Mouse (Mus musculus): ENCODE data around the gene Kiss1r.

Kiss1r gene

DNA sequence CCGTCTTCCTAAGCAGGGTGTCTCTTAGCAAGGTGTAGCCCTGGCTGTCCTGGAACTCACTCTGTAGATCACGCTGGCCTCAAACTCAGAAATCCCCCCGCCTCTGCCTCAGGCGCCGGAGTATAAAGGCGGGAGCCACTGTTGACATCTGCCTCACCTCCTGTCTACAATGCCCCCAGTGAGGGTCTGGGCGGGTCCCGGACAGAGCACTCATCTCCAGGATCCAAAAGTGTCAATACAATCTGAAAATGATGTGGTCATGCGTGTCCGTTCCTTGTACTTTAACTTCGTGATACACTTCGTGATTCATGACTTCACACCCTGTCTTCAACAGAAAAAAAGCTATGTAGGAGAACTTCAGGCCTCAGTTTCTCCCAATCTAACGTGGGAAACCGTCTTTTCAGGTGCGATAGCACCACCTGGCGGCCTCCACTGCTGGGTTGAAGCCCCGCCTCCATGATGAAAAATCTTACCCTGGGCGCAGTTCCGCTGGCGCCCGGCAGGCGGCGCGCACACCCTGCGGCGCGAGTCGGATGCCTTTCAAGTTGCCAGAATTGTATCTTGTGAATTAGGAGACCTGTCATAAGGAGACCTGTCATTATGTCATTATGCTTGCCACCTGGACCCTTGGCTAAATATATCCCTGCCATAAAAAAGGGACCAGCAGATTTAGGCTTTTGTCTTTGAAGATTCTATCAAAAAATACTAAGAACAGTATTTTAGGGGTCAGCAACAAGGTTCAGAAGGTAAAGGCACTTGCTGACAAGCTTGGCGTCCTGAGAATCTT is 8.4 kb downstream of the Kiss1r start:
- 9% methylated on average over 29 of the region's 29 CpGs for WGBS

DNA sequence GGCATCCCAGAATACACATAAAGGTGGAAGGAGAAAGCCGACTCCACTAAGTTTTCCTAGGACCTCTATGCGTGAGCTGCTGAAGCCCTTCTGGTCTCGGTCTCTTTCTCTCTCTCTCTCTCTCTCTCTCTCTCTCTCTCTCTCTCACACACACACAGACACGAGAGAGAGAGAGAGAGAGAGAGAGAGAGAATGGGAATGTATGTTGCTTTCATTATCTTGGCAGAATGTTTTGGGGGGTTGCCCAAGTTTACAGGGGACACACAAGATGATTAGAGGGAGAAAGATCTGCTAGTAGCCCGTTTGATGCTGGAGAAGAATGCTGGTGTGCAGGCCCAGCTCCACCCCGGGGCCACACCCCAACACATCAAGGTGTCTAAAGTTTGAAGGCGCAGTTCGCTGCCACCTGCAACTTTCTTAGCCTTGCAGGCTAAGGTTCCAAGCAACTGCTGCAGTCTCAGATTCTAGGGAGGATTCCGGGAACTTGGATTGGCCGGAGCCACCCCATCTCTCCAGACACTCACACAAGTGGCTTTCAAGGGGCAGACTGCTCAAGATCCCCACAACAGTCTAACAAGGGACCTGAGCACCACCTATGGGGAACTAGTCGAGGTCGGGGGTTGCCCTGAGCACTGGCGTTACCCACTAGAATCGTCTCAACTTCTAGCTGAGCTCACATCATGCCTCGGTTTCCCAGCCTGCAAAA is 9.2 kb downstream of the Kiss1r start:
- 5% methylated on average over 15 of the region's 15 CpGs for WGBS

DNA sequence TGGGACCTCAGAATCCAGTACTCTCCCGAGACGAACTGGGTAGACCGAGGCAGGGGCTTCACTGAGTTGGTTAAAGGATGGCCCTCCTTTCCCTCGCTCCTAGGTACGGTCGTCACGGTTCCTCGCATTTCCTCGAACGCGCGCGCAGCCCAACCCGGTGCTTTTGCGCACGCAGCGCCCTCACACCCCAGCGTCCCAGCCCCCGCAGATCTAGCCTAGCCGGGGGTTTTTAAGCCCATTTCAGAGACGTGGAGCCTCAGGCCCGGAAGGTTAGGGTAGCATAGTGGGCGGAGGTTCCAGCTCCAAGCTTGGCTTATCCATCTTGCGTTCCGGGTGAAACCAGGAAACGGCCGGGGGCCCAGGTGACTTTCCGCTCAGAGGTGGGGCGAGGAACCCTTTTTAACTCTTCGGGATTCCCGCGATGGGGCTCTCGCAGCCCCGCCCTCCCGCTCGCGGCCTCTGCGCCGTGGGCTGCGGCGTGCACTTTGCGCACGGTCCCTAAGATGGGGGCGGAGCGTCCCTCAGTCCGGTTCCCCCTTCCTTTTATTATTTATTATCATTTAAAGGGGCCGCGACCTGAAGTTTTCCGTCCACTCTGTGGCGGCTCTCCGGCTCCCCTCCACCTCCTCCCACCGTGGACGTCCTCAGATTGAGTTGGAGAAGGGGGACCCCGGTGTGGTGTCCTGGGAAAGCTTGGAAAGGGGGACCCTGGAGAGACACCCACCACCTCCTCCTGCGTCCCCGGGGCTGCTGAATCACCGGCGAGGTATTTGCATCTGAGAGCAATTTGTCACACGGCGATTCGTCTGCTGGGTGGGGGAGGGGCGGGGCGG is 9.9 kb downstream of the Kiss1r start, which contains the start of gene Arid3a:
Gene Arid3a (plus strand): TSS at position 553 of the 833 bp plus-strand sequence.
- WGBS = under 1% methylated on average over 63 of the region's 63 CpGs

DNA sequence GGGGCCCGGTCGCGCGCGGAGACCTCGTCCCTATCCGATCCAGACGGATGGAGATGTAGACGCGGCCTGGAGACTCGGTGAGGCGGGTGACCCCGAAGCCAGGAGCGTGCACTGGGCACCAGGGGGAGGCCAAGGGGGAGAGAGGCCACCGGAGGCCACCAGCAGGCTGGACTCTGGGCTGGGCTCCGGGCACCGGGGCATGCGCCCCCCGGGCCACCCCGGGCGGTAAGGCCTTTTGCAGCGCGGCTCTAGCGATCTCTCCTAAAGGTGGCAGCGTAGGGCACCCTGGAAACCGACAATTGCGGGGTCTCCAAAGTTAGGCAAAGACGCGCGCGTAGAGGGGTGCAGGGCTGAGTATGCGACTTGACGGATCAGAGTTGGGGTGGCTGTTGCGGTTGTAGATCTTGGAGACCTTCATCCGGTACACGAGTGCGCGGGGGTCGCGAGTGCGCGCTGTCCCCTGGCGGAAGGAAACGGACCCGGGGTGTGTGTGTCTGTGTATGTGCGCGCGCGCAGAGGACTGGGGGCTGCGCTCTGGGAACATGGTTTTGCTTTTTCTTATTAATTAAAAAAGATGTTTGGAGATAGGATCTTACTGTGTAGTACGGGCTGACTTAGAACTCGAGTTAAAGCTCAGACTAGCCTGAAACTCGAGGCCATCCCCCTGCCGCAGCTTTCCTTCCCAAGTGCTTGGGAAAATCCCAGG is 10.7 kb downstream of the Kiss1r start:
- WGBS = under 1% methylated on average over 54 of the region's 54 CpGs

DNA sequence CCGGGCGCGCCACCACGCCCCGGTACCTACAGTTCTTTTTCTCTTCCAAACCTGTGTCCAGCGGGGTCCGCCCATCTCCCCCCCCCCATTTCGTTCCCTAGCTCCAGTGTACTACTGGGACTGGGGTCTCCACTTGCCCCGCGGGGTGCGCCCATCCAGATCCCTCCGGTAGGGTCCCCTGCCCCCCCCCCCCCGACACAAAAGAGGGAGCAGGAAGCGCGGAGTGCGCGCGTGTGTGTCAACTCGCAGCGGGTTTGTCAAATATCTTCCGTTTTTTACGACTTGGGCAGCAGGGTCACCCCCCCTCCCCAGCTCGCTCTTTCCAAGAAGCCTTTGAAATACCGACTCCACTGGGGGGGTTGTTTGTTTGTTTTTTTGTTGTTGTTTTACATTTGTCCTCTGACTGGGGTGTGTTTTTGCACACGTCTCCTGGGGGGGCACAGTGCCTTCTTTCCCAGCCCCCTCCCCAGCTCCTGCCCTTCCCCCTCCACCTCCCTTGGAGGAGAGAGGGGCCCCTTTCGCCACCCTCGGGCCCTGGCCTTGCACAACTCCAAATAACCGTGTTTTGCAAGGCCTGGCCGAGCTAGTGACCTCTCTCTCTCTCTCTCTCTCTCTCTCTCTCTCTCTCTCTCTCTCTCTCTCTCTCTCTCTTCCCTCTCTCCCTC is 11.4 kb downstream of the Kiss1r start:
- WGBS = 3% methylated on average over 29 of the region's 29 CpGs

DNA sequence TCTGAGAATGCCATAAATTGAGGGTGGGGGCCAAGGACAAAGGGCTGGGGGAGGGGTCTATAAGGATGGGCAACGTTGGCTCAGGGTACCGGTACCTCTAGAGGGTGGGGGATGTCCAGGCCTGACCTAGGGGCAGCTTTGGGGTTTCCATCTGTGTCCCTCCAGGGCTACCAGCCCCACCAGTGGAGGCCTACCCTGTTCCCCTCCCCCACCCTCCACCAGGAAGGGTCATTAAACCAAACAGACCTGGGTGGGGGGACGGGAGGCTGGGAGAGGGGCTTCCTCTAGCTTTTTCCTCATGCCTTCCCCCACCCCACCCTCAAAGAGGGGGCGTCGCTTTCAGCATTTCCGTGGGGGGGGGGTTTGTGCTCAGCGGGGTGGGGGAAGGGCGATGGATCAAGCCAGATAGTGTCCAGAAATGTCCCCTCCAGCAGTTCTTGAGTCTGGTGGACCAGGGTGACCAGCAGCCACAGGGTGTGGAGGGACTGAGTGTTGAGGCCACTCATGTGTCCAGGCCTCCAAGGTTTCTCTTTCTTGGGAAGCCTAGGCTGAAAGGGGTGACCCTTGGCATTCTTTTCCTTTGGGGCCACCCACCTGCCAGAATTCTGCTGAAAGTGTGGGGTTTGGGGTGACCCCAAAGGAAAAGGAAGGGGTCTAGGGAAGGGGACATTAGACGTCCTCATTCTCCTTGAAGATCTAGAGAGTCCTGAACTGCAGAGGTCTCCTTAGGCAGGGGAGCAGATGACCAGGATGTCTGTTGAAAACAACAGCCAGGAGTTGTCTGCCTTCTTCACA is 12.3 kb downstream of the Kiss1r start:
- 41% methylated on average over 9 of the region's 9 CpGs for WGBS

DNA sequence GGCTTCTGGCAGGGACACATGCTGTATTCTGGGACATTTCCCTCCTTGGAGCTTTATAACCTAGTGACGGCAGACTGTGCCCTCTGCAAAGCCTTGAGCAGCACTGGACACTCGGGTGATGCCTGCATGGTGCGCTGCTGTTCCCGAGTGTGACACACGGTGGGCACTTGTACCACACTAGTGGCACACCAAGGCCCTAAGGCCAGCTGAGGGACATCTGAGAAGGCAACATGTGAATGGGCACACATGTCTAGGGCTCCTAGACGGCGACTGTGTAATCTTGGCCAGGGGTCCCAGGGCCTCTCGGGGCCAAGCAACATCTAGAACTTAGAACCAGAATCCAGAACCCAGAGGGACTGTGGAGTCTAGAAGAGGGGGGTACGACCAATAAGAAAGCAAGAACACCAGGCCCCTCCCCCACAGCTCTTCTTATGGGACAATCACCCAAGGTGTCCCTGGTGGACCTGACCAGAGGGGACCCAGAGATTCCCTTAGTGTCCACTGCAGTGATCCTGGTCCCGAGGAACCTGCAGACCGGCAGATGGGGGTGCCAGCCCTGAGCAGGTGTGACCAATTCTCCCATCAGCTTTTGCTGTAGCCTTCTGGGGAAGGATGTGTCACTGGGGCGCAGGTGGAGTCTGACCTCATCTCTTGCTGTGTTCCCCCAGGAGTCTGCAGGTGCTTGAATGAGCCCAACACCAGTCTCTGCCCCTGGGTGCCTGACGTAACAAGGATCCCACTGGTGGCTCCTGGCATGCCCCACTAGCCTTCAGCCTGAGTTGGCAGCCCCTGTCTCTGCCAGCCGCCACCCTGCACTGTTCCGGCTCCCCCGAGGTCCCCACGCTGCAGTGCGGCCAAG is 13.4 kb downstream of the Kiss1r start:
- 88% methylated on average over 18 of the region's 18 CpGs for WGBS

DNA sequence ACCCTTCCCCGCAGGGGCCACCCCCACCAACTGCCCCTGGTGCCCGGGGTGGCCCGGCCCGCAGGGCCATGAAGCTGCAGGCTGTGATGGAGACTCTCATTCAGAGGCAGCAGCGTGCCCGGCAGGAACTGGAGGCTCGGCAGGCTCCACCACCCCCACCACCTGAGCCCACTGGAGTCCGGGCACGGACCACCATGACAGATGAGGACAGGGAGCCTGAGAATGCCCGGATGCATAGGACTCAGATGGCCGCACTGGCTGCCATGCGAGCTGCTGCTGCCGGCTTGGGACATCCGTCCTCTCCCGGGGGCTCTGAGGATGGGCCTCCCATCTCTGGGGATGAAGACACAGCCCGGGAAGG is 14.0 kb downstream of the Kiss1r start:
- 88% methylated on average over 16 of the region's 16 CpGs for WGBS

DNA sequence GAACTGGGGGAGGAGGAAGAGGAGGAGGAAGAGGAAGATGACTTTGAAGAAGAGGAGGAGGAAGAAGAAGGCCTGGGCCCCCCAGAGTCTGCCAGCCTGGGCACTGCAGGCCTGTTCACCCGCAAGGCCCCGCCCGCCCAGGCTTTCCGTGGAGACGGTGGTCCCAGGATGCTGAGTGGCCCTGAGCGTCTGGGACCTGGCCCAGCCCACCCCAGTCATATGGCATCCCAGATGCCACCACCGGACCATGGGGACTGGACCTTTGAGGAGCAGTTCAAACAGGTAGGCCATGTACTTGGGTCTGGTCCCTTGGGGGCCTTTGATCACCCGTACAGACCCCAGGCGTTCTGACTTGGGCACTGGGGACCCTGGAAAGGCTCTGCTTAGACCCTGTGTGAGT is 15.0 kb downstream of the Kiss1r start:
- 85% methylated on average over 9 of the region's 9 CpGs for WGBS

DNA sequence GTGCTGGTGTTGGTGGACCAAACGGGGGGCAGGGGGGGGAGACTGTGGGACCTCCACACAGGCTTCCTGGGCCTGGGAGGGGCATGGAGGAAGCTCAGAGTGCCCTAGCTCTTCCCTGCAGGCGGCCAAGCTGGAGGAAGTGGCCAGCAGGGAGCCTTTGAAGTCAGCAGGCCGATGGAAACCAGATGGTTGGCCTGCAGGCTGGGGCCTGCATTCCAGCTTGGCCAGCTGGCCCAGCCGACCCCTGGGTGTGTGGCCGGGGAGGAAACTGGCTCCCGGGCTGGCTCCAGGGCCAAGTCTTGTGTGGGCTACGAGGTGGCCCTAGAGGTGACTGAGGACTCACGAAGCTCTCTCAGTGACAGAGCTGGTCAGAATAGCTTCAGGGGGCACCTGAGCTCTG is 16.0 kb downstream of the Kiss1r start:
- WGBS = 49% methylated on average over 8 of the region's 8 CpGs

DNA sequence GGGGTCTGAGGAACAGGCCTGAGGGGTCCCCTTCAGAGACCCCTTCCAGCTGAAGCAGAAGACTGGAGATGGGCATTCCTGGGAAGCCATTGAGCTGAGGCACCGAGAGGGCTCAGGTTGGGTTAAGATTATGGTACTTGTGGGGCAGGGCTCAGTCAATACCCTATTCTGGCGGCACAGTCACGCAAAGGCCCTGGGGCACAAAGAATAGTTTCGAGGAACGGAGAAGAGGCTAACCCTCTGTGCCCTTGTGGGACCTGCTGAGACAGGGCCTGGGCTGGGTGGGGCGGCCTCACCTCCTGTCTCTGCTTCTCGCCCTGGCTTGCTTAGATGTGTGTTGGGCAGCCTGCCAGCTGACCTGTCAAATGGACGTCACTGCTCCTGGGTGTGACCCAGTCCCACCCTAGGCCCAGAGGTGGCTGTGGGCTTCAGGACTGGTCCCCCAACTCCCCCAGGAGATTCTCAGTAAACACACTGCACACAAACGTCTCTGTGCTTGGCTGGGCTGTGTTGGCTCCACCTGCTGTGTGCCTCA is 16.4 kb downstream of the Kiss1r start:
- WGBS = 67% methylated on average over 9 of the region's 9 CpGs

DNA sequence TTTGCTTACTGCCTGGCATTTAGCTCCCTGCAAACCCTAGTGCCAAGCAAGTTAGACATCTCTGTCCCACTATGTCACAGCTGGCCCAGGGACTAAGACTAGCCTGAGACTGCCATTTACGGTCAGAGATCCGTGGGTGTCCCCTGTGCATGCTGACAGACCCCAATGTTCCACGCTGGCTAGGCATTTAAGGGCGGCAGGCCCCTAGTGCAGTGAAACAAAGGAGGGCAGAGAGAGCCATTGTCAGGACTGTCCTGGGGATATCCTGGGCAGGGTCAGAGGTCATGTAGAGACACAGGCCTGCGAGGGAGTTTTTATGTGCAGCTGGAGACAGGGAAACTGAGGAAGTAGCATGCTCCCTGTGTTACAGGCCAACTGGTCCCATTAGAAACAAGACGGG is 17.1 kb downstream of the Kiss1r start:
- 54% methylated on average over 6 of the region's 6 CpGs for WGBS

DNA sequence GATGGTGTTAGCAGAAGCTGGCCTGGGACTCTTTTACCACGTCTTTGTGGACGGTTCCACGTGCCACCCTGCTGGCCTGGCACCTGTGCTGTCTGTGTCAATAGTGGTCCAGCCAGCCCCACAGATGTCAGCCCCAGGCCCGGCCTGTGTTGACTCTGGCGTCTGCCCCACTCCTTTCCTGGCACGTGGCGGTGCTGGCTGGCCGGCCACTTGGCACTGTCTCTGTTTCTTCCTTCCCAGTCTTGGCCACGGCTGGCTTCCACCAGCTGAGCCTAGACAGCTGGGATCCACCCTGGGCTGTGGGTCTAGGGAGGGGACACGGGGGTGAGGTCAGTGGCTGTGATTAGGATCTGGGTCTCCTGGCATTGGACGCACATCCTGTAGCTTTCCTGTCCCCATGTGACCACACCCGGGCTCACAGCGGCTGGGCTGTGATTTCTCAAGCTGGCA is 17.5 kb downstream of the Kiss1r start:
- 30% methylated on average over 13 of the region's 13 CpGs for WGBS

DNA sequence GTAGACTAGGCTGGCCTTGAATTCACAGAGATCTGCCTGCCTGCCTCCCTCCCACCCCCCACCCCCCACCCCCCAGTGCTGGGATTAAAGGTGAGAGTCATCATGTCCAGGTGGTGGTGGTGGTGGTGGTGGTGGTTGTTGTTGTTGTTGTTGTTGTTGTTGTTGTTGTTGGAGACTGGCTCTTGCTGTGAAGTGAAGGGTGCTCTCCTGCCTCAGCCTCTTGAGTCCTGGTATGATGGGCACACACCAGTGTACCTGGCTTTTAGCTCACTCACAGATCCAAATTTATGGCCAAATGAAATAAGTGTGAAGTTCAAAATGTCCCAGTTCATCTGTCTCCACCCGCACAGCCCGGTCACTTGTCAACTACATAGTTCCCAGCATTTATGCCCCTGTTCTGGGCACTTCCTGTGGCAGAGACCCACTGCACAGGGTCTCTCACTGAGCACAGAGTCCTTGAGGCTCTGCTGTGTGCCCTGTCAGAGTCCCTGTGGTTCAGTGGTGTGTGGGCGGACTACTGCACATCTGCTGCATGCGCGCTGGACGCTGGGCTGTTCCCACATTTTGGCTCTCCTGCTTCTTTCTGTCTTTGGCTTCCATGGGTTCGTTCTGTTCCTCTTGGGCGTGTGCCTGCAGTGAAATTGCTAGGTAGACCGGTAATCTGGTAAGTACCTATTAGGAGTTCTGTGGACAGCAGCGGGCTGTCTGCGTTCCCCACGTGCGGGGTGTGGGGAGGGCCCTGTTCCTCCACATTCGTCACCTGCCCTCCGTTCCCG is 18.2 kb downstream of the Kiss1r start:
- 75% methylated on average over 16 of the region's 16 CpGs for WGBS

DNA sequence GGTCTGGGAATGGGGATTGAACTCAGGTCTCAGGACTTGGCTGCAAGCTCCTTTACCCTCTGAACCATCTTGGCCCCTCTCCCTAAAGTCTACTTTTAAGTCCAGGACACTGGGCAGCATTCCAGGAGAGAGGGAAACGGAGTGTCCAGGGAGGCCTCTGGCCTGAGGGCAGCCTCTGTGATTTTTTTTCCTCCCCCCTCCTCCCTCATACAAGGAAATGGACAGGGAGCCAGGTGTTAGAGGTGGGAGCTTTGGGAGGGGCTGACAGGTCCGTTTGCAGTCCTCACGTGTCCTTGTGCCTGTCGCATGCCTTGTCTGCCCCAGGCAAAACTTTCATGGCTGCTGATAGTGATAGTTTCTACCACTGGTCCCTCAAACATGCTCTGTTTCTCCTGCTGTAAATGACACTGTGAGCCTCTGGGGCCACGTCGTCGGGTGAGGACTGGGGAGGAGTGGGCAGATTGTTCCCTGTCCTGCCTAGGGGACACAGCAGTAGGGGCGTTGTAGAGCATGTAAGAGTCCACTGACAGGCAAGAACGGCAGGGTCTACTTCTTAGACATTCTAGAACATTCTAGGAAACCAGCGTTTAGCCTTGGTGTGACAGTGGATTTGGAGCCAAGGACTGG is 19.6 kb downstream of the Kiss1r start:
- WGBS = 60% methylated on average over 10 of the region's 10 CpGs

DNA sequence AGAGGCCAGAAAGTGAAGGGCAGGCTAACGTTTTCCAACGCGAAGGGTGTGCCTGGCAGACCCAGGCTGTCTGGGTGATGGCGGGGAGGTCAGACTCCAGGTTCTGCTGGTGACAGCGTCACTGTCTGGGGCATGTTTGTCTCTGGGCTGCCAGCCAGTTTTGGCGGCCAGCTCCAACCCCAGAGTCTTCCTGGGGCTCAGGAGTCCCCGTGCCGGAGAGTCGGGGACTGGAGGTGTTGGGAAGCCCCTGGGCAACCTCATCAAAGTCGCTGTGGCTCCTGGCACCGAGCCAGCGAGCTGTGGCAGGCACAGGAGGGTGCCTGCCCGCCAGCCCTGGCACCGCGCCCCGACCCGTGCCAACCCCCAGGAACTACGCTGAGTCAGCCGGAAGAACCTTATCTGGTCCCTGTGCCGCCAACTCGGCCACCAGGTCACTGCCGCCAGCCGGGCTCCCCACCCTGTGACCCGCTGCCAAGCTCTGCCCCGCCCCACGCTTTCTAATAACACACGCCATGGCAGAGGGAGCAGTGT is 20.2 kb downstream of the Kiss1r start:
- 41% methylated on average over 27 of the region's 27 CpGs for WGBS

DNA sequence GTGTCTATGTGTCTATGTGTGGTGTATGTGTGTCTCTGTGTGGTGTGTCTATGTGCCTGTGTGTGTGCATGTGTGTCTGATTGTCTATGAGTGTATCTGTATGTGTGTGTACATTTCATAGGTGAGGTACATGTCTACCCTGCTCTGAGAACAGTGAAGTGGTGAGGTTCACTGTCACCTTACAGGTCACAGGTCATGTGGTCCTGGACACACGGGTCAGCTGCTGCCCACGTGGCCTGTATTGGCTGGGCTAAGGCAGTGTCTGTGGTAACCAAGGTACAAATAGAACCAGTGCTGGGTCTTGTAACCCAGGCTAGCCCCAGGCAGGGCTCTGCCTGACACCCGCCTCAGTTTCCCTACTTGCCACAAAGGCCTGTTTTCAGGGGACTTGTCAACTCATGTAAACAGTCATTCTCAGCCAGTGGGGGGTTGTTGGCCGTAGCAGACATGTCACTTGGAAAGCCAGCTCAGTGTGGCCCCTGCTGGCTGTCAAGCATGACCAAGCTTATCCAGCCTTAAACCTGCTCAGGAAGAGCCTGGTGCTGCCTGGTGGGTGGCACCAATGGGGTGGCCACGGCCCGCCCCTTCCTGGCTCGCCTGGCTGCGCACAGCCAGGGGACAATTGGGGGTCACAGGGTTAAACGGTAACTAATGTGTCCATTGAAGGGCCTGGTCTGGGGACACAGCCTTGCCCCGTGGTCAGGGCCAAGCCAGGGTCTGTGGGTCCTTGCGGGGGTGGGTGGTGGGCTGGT is 21.2 kb downstream of the Kiss1r start:
- 83% methylated on average over 11 of the region's 11 CpGs for WGBS

Data from cerebral cortex, adult 2 months (tissue).